Mouse (Mus musculus): ENCODE data around the gene Paqr6. TPM values are rescaled to one million over a fixed set of nuclear protein-coding genes. Genes with fewer than 3 reads are reported as not detected.
"Not testable (repeated sequence)": the region's sequence is repeated elsewhere in the genome, so short reads cannot be mapped to it uniquely, and the experiment has no call there.

Paqr6 gene
- total RNA-seq, 2 experiments from 2014 or later, result 0.39 to 0.42 TPM

GRCm38 (mm10) chr3:88363700-88364099 is 684 bp upstream of the Paqr6 start:
- no peak for DNase-seq (ENCODE audit: low spot score)
- intact Hi-C loops (cut with DNase I), result no loop called here

GRCm38 (mm10) chr3:88365705-88366361 is 1.4 kb downstream of the Paqr6 start:
- intact Hi-C loops (cut with DNase I), result no loop called here
- DNase-seq (ENCODE audit: low spot score), result no peak

GRCm38 (mm10) chr3:88366830-88367428 is 2.5 kb downstream of the Paqr6 start:
- intact Hi-C loops (cut with DNase I), result not testable (repeated sequence)

GRCm38 (mm10) chr3:88367517-88367916 is 3.1 kb downstream of the Paqr6 start:
- DNase-seq (ENCODE audit: low spot score); intact Hi-C loops (cut with DNase I): not testable (repeated sequence)

More at GRCm38 (mm10) chr3:88366830-88367428, 2.5 kb downstream of the Paqr6 start:
- not testable (repeated sequence) for DNase-seq (ENCODE audit: low spot score)

GRCm38 (mm10) chr3:88368511-88368910 is 4.1 kb downstream of the Paqr6 start:
- DNase-seq (ENCODE audit: low spot score); intact Hi-C loops (cut with DNase I): not testable (repeated sequence)

- intact Hi-C loops (cut with DNase I), result not testable (repeated sequence)
These were observed 8.3 kb downstream of the Paqr6 start, which contains the start of gene Bglap3 for GRCm38 (mm10) chr3:88372643-88373042. Gene Bglap3 (minus strand): TSS chr3:88372743.

GRCm38 (mm10) chr3:88375750-88376626 is 11.6 kb downstream of the Paqr6 start:
- intact Hi-C loops (cut with DNase I), result not testable (repeated sequence)

More at GRCm38 (mm10) chr3:88372643-88373042, 8.3 kb downstream of the Paqr6 start, which contains the start of gene Bglap3:
- not testable (repeated sequence) for DNase-seq (ENCODE audit: low spot score)

GRCm38 (mm10) chr3:88376644-88377043 is 12.3 kb downstream of the Paqr6 start:
- intact Hi-C loops (cut with DNase I), result not testable (repeated sequence)

More at GRCm38 (mm10) chr3:88375750-88376626, 11.6 kb downstream of the Paqr6 start:
- DNase-seq (ENCODE audit: low spot score), result not testable (repeated sequence)

GRCm38 (mm10) chr3:88378599-88378998 is 14.2 kb downstream of the Paqr6 start, which contains the start of gene Bglap2:
Gene Bglap2 (minus strand): TSS chr3:88378699.
- DNase-seq (ENCODE audit: low spot score); intact Hi-C loops (cut with DNase I): not testable (repeated sequence)

More at GRCm38 (mm10) chr3:88376644-88377043, 12.3 kb downstream of the Paqr6 start:
- DNase-seq (ENCODE audit: low spot score), result not testable (repeated sequence)

- DNase-seq (ENCODE audit: low spot score); intact Hi-C loops (cut with DNase I): not testable (repeated sequence)
These were observed 17.3 kb downstream of the Paqr6 start for GRCm38 (mm10) chr3:88381389-88382315.

GRCm38 (mm10) chr3:88382383-88382782 is 18.0 kb downstream of the Paqr6 start:
- not testable (repeated sequence) for DNase-seq (ENCODE audit: low spot score)

GRCm38 (mm10) chr3:88384364-88384763 is 20.0 kb downstream of the Paqr6 start, which contains the start of gene Bglap:
Gene Bglap (minus strand): TSS chr3:88384464.
- intact Hi-C loops (cut with DNase I), result no loop called here
- DNase-seq (ENCODE audit: low spot score), result no peak

More at GRCm38 (mm10) chr3:88382383-88382782, 18.0 kb downstream of the Paqr6 start:
- intact Hi-C loops (cut with DNase I), result not testable (repeated sequence)

- intact Hi-C loops (cut with DNase I), result no loop called here
- DNase-seq (ENCODE audit: low spot score), result no peak
These were observed 29.5 kb downstream of the Paqr6 start for GRCm38 (mm10) chr3:88393776-88394375.

- intact Hi-C loops (cut with DNase I), result no loop called here
These were observed 30.9 kb downstream of the Paqr6 start for GRCm38 (mm10) chr3:88395288-88395687.

GRCm38 (mm10) chr3:88395742-88396141 is 31.4 kb downstream of the Paqr6 start:
- intact Hi-C loops (cut with DNase I), result no loop called here
- DNase-seq (ENCODE audit: low spot score), result no peak

More at GRCm38 (mm10) chr3:88395288-88395687, 30.9 kb downstream of the Paqr6 start:
- no peak for DNase-seq (ENCODE audit: low spot score)

GRCm38 (mm10) chr3:88398666-88399065 is 34.3 kb downstream of the Paqr6 start:
- intact Hi-C loops (cut with DNase I), result no loop called here
- DNase-seq (ENCODE audit: low spot score), result no peak

- intact Hi-C loops (cut with DNase I), result no loop called here
- no peak for DNase-seq (ENCODE audit: low spot score)
These were observed 39.3 kb downstream of the Paqr6 start for GRCm38 (mm10) chr3:88403522-88404230.

- DNase-seq (ENCODE audit: low spot score), result no peak
- intact Hi-C loops (cut with DNase I), result loop anchor here (1.0 to 2.0 kb wide), 2 partner anchors 60 to 116 kb away; no protein-coding TSS in a partner anchor
These were observed 42.7 kb downstream of the Paqr6 start for GRCm38 (mm10) chr3:88407090-88407489.
